Mouse (Mus musculus): Measurements from ENCODE around the gene Npr1. TPM values are rescaled to one million over a fixed set of nuclear protein-coding genes. Genes with fewer than 3 reads are reported as not detected.
A peak's percentile ranks its signal among the peaks of the same experiment; 100 is the strongest.

Npr1 gene
- polyA plus RNA-seq, 1 experiment = 0.22 TPM

GRCm38 (mm10) chr3:90466311-90466766 is 673 bp upstream of the Npr1 start:
- Histone ChIP-seq H3K27me3 (ENCODE audit: control insufficient read depth, insufficient read depth, insufficient read length) (peaks cover 15% of the 10 kb centered on the region), H3K79me2 (ENCODE audit: control insufficient read depth, insufficient read depth) (no peaks in the 10 kb centered on the region), H3K4me2 (ENCODE audit: low read depth) (peak overlapping the region; percentile 92), H3ac (ENCODE audit: control insufficient read depth, insufficient read length) (no peak overlapping the region), H3K4me3 (peak overlapping the region; percentile 19), H3K36me3 (ENCODE audit: control insufficient read depth, insufficient read depth) (no peaks in the 10 kb centered on the region)
- TF ChIP-seq MAX (IDR thresholded peaks at IDR 0.05; ENCODE audit: low read depth) (no peak), MYOD1 (IDR thresholded peaks at IDR 0.05; ENCODE audit: control insufficient read depth in 1 of 3, insufficient read length in 2 of 3, low read depth in 2 of 3) (no peak), CEBPB (IDR thresholded peaks at IDR 0.05; ENCODE audit: insufficient read depth, poor library complexity, severe bottlenecking) (peak; percentile 91)

GRCm38 (mm10) chr3:90465081-90465685 is 483 bp downstream of the Npr1 start:
- H3K27me3 ChIP-seq (ENCODE audit: control insufficient read depth, insufficient read depth, insufficient read length) = peaks cover 15% of the 10 kb centered on the region
- peak overlapping the region; percentile 19 for H3K4me3 ChIP-seq
- H3K36me3 ChIP-seq (ENCODE audit: control insufficient read depth, insufficient read depth) = no peaks in the 10 kb centered on the region
- no peak overlapping the region for H3ac ChIP-seq (ENCODE audit: control insufficient read depth, insufficient read length)
- no peaks in the 10 kb centered on the region for H3K79me2 ChIP-seq (ENCODE audit: control insufficient read depth, insufficient read depth)
- peak overlapping the region; percentile 92 for H3K4me2 ChIP-seq (ENCODE audit: low read depth)
- TF ChIP-seq MYOG (IDR thresholded peaks at IDR 0.05; ENCODE audit: control insufficient read depth in 1 of 3, insufficient read depth in 1 of 3, insufficient read length in 2 of 3, low read depth in 2 of 3) (peak in 1 of 3 experiments; percentile 1), REST (IDR thresholded peaks at IDR 0.05; ENCODE audit: insufficient read depth, insufficient read length) (no peak), E2F4 (IDR thresholded peaks at IDR 0.05; ENCODE audit: insufficient read depth) (no peak), MAX (IDR thresholded peaks at IDR 0.05; ENCODE audit: low read depth) (no peak), CEBPB (IDR thresholded peaks at IDR 0.05; ENCODE audit: insufficient read depth, poor library complexity, severe bottlenecking) (no peak)

GRCm38 (mm10) chr3:90464552-90465080 is 1.1 kb downstream of the Npr1 start:
- Histone ChIP-seq H3K4me3 (no peak overlapping the region), H3K36me3 (ENCODE audit: control insufficient read depth, insufficient read depth) (no peaks in the 10 kb centered on the region), H3K27me3 (ENCODE audit: control insufficient read depth, insufficient read depth, insufficient read length) (peaks cover 15% of the 10 kb centered on the region), H3K79me2 (ENCODE audit: control insufficient read depth, insufficient read depth) (no peaks in the 10 kb centered on the region), H3K4me2 (ENCODE audit: low read depth) (no peak overlapping the region), H3ac (ENCODE audit: control insufficient read depth, insufficient read length) (no peak overlapping the region)
- TF ChIP-seq MYOG (IDR thresholded peaks at IDR 0.05; ENCODE audit: control insufficient read depth in 1 of 3, insufficient read depth in 1 of 3, insufficient read length in 2 of 3, low read depth in 2 of 3) (no peak), MYOD1 (IDR thresholded peaks at IDR 0.05; ENCODE audit: control insufficient read depth in 1 of 3, insufficient read length in 2 of 3, low read depth in 2 of 3) (no peak), POLR2A (IDR thresholded peaks at IDR 0.05; ENCODE audit: insufficient read length, low read depth) (no peak), MAX (IDR thresholded peaks at IDR 0.05; ENCODE audit: low read depth) (no peak), E2F4 (IDR thresholded peaks at IDR 0.05; ENCODE audit: insufficient read depth) (no peak)

GRCm38 (mm10) chr3:90462579-90462978 is 3.1 kb downstream of the Npr1 start:
- TF ChIP-seq MYOG (IDR thresholded peaks at IDR 0.05; ENCODE audit: control insufficient read depth in 1 of 3, insufficient read depth in 1 of 3, insufficient read length in 2 of 3, low read depth in 2 of 3) (no peak), REST (IDR thresholded peaks at IDR 0.05; ENCODE audit: insufficient read depth, insufficient read length) (no peak), MYOD1 (IDR thresholded peaks at IDR 0.05; ENCODE audit: control insufficient read depth in 1 of 3, insufficient read length in 2 of 3, low read depth in 2 of 3) (no peak), TCF12 (IDR thresholded peaks at IDR 0.05; ENCODE audit: insufficient read depth, poor library complexity, severe bottlenecking) (no peak), POLR2AphosphoS2 (IDR thresholded peaks at IDR 0.05; ENCODE audit: insufficient read length, low read depth) (no peak), TCF3 (IDR thresholded peaks at IDR 0.05; ENCODE audit: insufficient read length, low read depth) (no peak)
- H3K4me3 ChIP-seq = no peak overlapping the region
- H3K4me2 ChIP-seq (ENCODE audit: low read depth) = no peak overlapping the region
- peaks cover 15% of the 10 kb centered on the region for H3K27me3 ChIP-seq (ENCODE audit: control insufficient read depth, insufficient read depth, insufficient read length)
- H3K36me3 ChIP-seq (ENCODE audit: control insufficient read depth, insufficient read depth) = no peaks in the 10 kb centered on the region
- no peaks in the 10 kb centered on the region for H3K79me2 ChIP-seq (ENCODE audit: control insufficient read depth, insufficient read depth)
- no peak overlapping the region for H3ac ChIP-seq (ENCODE audit: control insufficient read depth, insufficient read length)

GRCm38 (mm10) chr3:90461935-90462334 is 3.7 kb downstream of the Npr1 start:
- Histone ChIP-seq H3ac (ENCODE audit: control insufficient read depth, insufficient read length) (no peak overlapping the region), H3K36me3 (ENCODE audit: control insufficient read depth, insufficient read depth) (no peaks in the 10 kb centered on the region), H3K4me3 (no peak overlapping the region), H3K27me3 (ENCODE audit: control insufficient read depth, insufficient read depth, insufficient read length) (peaks cover 15% of the 10 kb centered on the region), H3K4me2 (ENCODE audit: low read depth) (no peak overlapping the region), H3K79me2 (ENCODE audit: control insufficient read depth, insufficient read depth) (no peaks in the 10 kb centered on the region)
- TF ChIP-seq USF1 (IDR thresholded peaks at IDR 0.05; ENCODE audit: low read depth) (no peak), CEBPB (IDR thresholded peaks at IDR 0.05; ENCODE audit: insufficient read depth, poor library complexity, severe bottlenecking) (no peak), TCF12 (IDR thresholded peaks at IDR 0.05; ENCODE audit: insufficient read depth, poor library complexity, severe bottlenecking) (no peak), E2F4 (IDR thresholded peaks at IDR 0.05; ENCODE audit: insufficient read depth) (no peak), TCF3 (IDR thresholded peaks at IDR 0.05; ENCODE audit: insufficient read length, low read depth) (no peak), MYOG (IDR thresholded peaks at IDR 0.05; ENCODE audit: control insufficient read depth in 1 of 3, insufficient read depth in 1 of 3, insufficient read length in 2 of 3, low read depth in 2 of 3) (no peak), POLR2A (IDR thresholded peaks at IDR 0.05; ENCODE audit: insufficient read length, low read depth) (no peak), POLR2AphosphoS2 (IDR thresholded peaks at IDR 0.05; ENCODE audit: insufficient read length, low read depth) (no peak), MYOD1 (IDR thresholded peaks at IDR 0.05; ENCODE audit: control insufficient read depth in 1 of 3, insufficient read length in 2 of 3, low read depth in 2 of 3) (no peak), REST (IDR thresholded peaks at IDR 0.05; ENCODE audit: insufficient read depth, insufficient read length) (no peak), MAX (IDR thresholded peaks at IDR 0.05; ENCODE audit: low read depth) (no peak), SRF (IDR thresholded peaks at IDR 0.05; ENCODE audit: control insufficient read depth, insufficient read length, low read depth) (no peak)

All from myocyte (in vitro differentiated cells).